Mouse (Mus musculus) testis, adult 2 months (tissue): Measurements from ENCODE around the gene Caprin1.

ENCODE experiments used
- CTCF ChIP-seq: fragments of 200-500 bp; IDR thresholded peaks from 2 replicates; pipeline ENCODE4 v1.5.1; 2012; ENCODE audit warnings: low read depth, mild to moderate bottlenecking, inconsistent platforms, low read length, moderate library complexity; ENCODE audit not compliant: control insufficient read depth, insufficient read depth, insufficient replicate concordance
- POLR2A ChIP-seq: fragments of 200-500 bp; IDR thresholded peaks from 2 replicates; pipeline ENCODE4 v1.6.1; 2012; ENCODE audit warnings: low read depth, mild to moderate bottlenecking, inconsistent platforms, low read length, moderate library complexity; ENCODE audit not compliant: control insufficient read depth

DNA sequence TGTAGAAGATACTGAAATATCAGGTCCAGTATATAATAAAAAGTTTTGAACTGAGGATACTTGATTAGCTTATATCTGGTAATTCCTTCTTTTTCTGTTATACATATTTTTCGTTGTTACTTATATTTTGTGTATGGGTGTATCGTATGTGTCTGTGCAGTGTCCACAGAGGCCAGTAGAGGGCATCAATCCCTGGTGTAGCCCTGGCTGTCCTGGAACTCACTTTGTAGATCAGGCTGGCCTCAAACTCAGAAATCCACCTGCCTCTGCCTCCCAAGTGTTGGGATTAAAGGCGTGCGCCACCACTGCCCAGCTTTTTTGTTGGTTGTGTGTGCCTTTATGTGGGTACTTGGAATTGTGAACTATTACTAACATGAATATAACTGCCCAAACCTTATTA lies 12.8 kb downstream of the Caprin1 start:
- TF ChIP-seq CTCF: peak; percentile 20; the same call in 1 of the 2 replicates
- TF ChIP-seq POLR2A: no peak
